Mouse (Mus musculus) heart, embryonic 13.5 days (tissue): ENCODE data around the gene Rap1gds1. TPM values are rescaled to one million over a fixed set of nuclear protein-coding genes. Genes with fewer than 3 reads are reported as not detected.

Experiments used
- ATAC-seq: fragments of 200-750 bp; cut with Nextera tagmentation; 2 replicates; pipeline ENCODE4 v1.8.0; 2017; ENCODE audit warnings: moderate TSS enrichment; ENCODE audit not compliant: insufficient number of reproducible peaks, low FRiP score, low TSS enrichment; ENCODE audit errors: extremely low read depth
- H3K27ac ChIP-seq: fragments of 300-500 bp; sonication (generic); replicated peaks from 2 replicates; pipeline ENCODE4 v1.5.1; 2015; ENCODE audit warnings: moderate library complexity, mild to moderate bottlenecking, inconsistent platforms
- H3K27me3 ChIP-seq: fragments of 300-500 bp; sonication (generic); replicated peaks from 2 replicates; pipeline ENCODE4 v1.6.1; 2015; ENCODE audit warnings: mild to moderate bottlenecking, inconsistent platforms
- H3K36me3 ChIP-seq: fragments of 300-500 bp; sonication (generic); 2 replicates; pipeline ENCODE4 v1.6.1; 2015; ENCODE audit warnings: mild to moderate bottlenecking, inconsistent platforms
- H3K4me1 ChIP-seq: fragments of 300-500 bp; sonication (generic); 2 replicates; pipeline ENCODE4 v1.6.1; 2015; ENCODE audit warnings: inconsistent platforms
- H3K4me2 ChIP-seq: fragments of 300-500 bp; sonication (generic); 2 replicates; pipeline ENCODE4 v1.6.1; 2015; ENCODE audit warnings: inconsistent platforms, mild to moderate bottlenecking, moderate library complexity
- H3K4me3 ChIP-seq: fragments of 300-500 bp; sonication (generic); 2 replicates; pipeline ENCODE4 v1.5.1; 2015; ENCODE audit warnings: moderate library complexity, mild to moderate bottlenecking, inconsistent platforms
- H3K9ac ChIP-seq: fragments of 300-500 bp; sonication (generic); 2 replicates; pipeline ENCODE4 v1.6.1; 2015; ENCODE audit warnings: inconsistent platforms, mild to moderate bottlenecking, moderate library complexity
- H3K9me3 ChIP-seq: fragments of 300-500 bp; sonication (generic); 2 replicates; pipeline ENCODE4 v1.6.1; 2016; ENCODE audit warnings: inconsistent platforms
- WGBS: fragments of 180-500 bp; shearing (Covaris S2); methylation state at CpG from one replicate; pipeline ENCODE4 v1.1.7; 2015; ENCODE audit warnings: mixed read lengths; 5-methylcytosine and 5-hydroxymethylcytosine counted together
- polyA plus RNA-seq: library from polyadenylated mRNA; unstranded; fragments of >200 nt; fragmentation: Nextera tagmentation; extraction: Ambion mirVana; gene quantifications from 2 replicates; pipeline ENCODE4 v1.2.1, GENCODE M21; 2015

Rap1gds1 gene
- polyA plus RNA-seq, 1 experiment from 2014 or later: 48.5 TPM

GRCm38 (mm10) chr3:138906112-138906880 lies 168.7 kb downstream of the Rap1gds1 start:
- Histone ChIP-seq H3K9me3 (no peaks in the 10 kb centered on the region), H3K9ac (no peak overlapping the region), H3K4me3 (no peak overlapping the region), H3K4me2 (no peak overlapping the region), H3K27me3 (peaks cover 11% of the 10 kb centered on the region), H3K36me3 (0 out of 2 replicates have a peak, but pooled peaks cover 5% of the 10 kb centered on the region), H3K27ac (peak overlapping the region; percentile 69), H3K4me1 (peaks cover 5% of the 10 kb centered on the region; the same call in 1 of the 2 replicates)
- WGBS: 32% methylated on average over 17 of the region's 17 CpGs
- no peak for ATAC-seq

- peak overlapping the region; percentile 69 for H3K27ac ChIP-seq
- no peak overlapping the region for H3K4me2 ChIP-seq
- no peaks in the 10 kb centered on the region for H3K9me3 ChIP-seq
- H3K4me3 ChIP-seq: no peak overlapping the region
- H3K9ac ChIP-seq: no peak overlapping the region
- H3K4me1 ChIP-seq: peaks cover 11% of the 10 kb centered on the region
- WGBS: 58% methylated on average over 7 of the region's 7 CpGs
- H3K27me3 ChIP-seq: peaks cover 11% of the 10 kb centered on the region
- 0 out of 2 replicates have a peak, but pooled peaks cover 5% of the 10 kb centered on the region for H3K36me3 ChIP-seq
- 0 out of 2 replicates have a peak, but pooled peaks have one; percentile 43 for ATAC-seq
Observed at GRCm38 (mm10) chr3:138905678-138906077, 169.3 kb downstream of the Rap1gds1 start.

GRCm38 (mm10) chr3:138900571-138901141 lies 174.3 kb downstream of the Rap1gds1 start:
- H3K9me3 ChIP-seq: no peaks in the 10 kb centered on the region
- H3K4me1 ChIP-seq: peaks cover 11% of the 10 kb centered on the region
- no peak overlapping the region for H3K4me2 ChIP-seq
- no peak overlapping the region for H3K4me3 ChIP-seq
- H3K36me3 ChIP-seq: peaks cover 18% of the 10 kb centered on the region
- 65% methylated on average over 9 of the region's 9 CpGs for WGBS
- no peak overlapping the region for H3K27ac ChIP-seq
- no peaks in the 10 kb centered on the region for H3K27me3 ChIP-seq
- no peak for ATAC-seq
- H3K9ac ChIP-seq: no peak overlapping the region

- Histone ChIP-seq H3K4me3 (no peak overlapping the region), H3K4me1 (peaks cover 19% of the 10 kb centered on the region), H3K9me3 (no peaks in the 10 kb centered on the region), H3K27me3 (no peaks in the 10 kb centered on the region), H3K36me3 (peaks cover 18% of the 10 kb centered on the region), H3K9ac (no peak overlapping the region), H3K4me2 (no peak overlapping the region), H3K27ac (no peak overlapping the region)
- WGBS: 88% methylated on average over 8 of the region's 8 CpGs
- ATAC-seq: no peak
Observed at GRCm38 (mm10) chr3:138898055-138898454, 176.9 kb downstream of the Rap1gds1 start.

GRCm38 (mm10) chr3:138897500-138897899 lies 177.5 kb downstream of the Rap1gds1 start:
- H3K27ac ChIP-seq: no peak overlapping the region
- no peaks in the 10 kb centered on the region for H3K27me3 ChIP-seq
- peaks cover 16% of the 10 kb centered on the region for H3K36me3 ChIP-seq
- no peaks in the 10 kb centered on the region for H3K9me3 ChIP-seq
- no peak for ATAC-seq
- H3K4me3 ChIP-seq: no peak overlapping the region
- H3K4me1 ChIP-seq: peaks cover 25% of the 10 kb centered on the region
- H3K4me2 ChIP-seq: no peak overlapping the region
- 84% methylated on average over 11 of the region's 11 CpGs for WGBS
- no peak overlapping the region for H3K9ac ChIP-seq

GRCm38 (mm10) chr3:138893520-138893919 lies 181.5 kb downstream of the Rap1gds1 start:
- 0 out of 2 replicates have a peak, but pooled peaks have one; percentile 14 for ATAC-seq
- H3K36me3 ChIP-seq: peaks cover 5% of the 10 kb centered on the region; the same call in 1 of the 2 replicates
- WGBS: 23% methylated on average over 5 of the region's 5 CpGs
- H3K27me3 ChIP-seq: no peaks in the 10 kb centered on the region
- no peak overlapping the region for H3K4me2 ChIP-seq
- peak overlapping the region; percentile 71 for H3K27ac ChIP-seq
- H3K4me1 ChIP-seq: peaks cover 33% of the 10 kb centered on the region
- no peaks in the 10 kb centered on the region for H3K9me3 ChIP-seq
- 0 out of 2 replicates have a peak overlapping the region, but pooled peaks have one; percentile 21 for H3K9ac ChIP-seq
- no peak overlapping the region for H3K4me3 ChIP-seq

GRCm38 (mm10) chr3:138889769-138890295 lies 185.2 kb downstream of the Rap1gds1 start:
- no peak for ATAC-seq
- 49% methylated on average over 10 of the region's 10 CpGs for WGBS
- Histone ChIP-seq H3K27me3 (no peaks in the 10 kb centered on the region), H3K4me3 (no peak overlapping the region), H3K4me2 (peak overlapping the region; percentile 10; the same call in 1 of the 2 replicates), H3K9me3 (no peaks in the 10 kb centered on the region), H3K9ac (no peak overlapping the region), H3K4me1 (peaks cover 40% of the 10 kb centered on the region), H3K36me3 (no peaks in the 10 kb centered on the region), H3K27ac (peak overlapping the region; percentile 34; the same call in 1 of the 2 replicates)

- Histone ChIP-seq H3K27me3 (no peaks in the 10 kb centered on the region), H3K36me3 (no peaks in the 10 kb centered on the region), H3K9ac (no peak overlapping the region), H3K27ac (no peak overlapping the region), H3K9me3 (no peaks in the 10 kb centered on the region), H3K4me1 (peaks cover 40% of the 10 kb centered on the region), H3K4me2 (peak overlapping the region; percentile 18; the same call in 1 of the 2 replicates), H3K4me3 (no peak overlapping the region)
- ATAC-seq: no peak
- WGBS: 32% methylated on average over 4 of the region's 4 CpGs
Observed at GRCm38 (mm10) chr3:138889214-138889613, 185.8 kb downstream of the Rap1gds1 start.

- Histone ChIP-seq H3K4me3 (no peak overlapping the region), H3K9me3 (no peaks in the 10 kb centered on the region), H3K4me1 (peaks cover 37% of the 10 kb centered on the region), H3K36me3 (no peaks in the 10 kb centered on the region), H3K27ac (no peak overlapping the region), H3K4me2 (no peak overlapping the region), H3K27me3 (no peaks in the 10 kb centered on the region), H3K9ac (no peak overlapping the region)
- no peak for ATAC-seq
- WGBS: 83% methylated on average over 5 of the region's 5 CpGs
Observed at GRCm38 (mm10) chr3:138886121-138886520, 188.9 kb downstream of the Rap1gds1 start.

- 35% methylated on average over 6 of the region's 6 CpGs for WGBS
- H3K4me3 ChIP-seq: no peak overlapping the region
- H3K27ac ChIP-seq: peak overlapping the region; percentile 45; the same call in 1 of the 2 replicates
- H3K9me3 ChIP-seq: no peaks in the 10 kb centered on the region
- ATAC-seq: no peak
- peaks cover 24% of the 10 kb centered on the region for H3K4me1 ChIP-seq
- no peak overlapping the region for H3K4me2 ChIP-seq
- H3K27me3 ChIP-seq: no peaks in the 10 kb centered on the region
- H3K9ac ChIP-seq: no peak overlapping the region
- H3K36me3 ChIP-seq: 0 out of 2 replicates have a peak, but pooled peaks cover 2% of the 10 kb centered on the region
Observed at GRCm38 (mm10) chr3:138881725-138882347, 193.2 kb downstream of the Rap1gds1 start.
